Mouse (Mus musculus) left cerebral cortex, adult 2 months (tissue): ENCODE data around the gene Ptbp3. TPM values are rescaled to one million over a fixed set of nuclear protein-coding genes. Genes with fewer than 3 reads are reported as not detected.
"Not testable (repeated sequence)": the region's sequence is repeated elsewhere in the genome, so short reads cannot be mapped to it uniquely, and the experiment has no call there.

ENCODE experiments used
- DNase-seq, 2 experiments: peaks; one replicate each; pipeline ENCODE4 v3.0.0; 2021 to 2022; ENCODE audit warnings: low spot score in 2 of 2, mixed read lengths in 1 of 2; ENCODE audit errors: extremely low spot score in 1 of 2
- H3K27ac ChIP-seq: fragments of 200-600 bp; 2 replicates; pipeline ENCODE4 v1.8.1; 2022
- H3K4me3 ChIP-seq: fragments of 200-600 bp; 2 replicates; pipeline ENCODE4 v1.8.1; 2022
- CTCF ChIP-seq: fragments of 200-600 bp; IDR thresholded peaks from 2 replicates; pipeline ENCODE4 v1.8.1; 2022; ENCODE audit warnings: antibody characterized with exemption, mild to moderate bottlenecking, moderate library complexity
- intact Hi-C: fragments of 180-260 bp; cut with DNase I; formaldehyde crosslinking; loops from one replicate; pipeline ENCODE4 v1.15.1; 2025
- total RNA-seq, 2 experiments: library from RNA; stranded (reverse); gene quantifications; 2 replicates each; pipeline ENCODE4 v1.2.3; 2021

The Ptbp3 gene
- total RNA-seq, 2 experiments from 2014 or later = 27.6 to 29.3 TPM

DNA sequence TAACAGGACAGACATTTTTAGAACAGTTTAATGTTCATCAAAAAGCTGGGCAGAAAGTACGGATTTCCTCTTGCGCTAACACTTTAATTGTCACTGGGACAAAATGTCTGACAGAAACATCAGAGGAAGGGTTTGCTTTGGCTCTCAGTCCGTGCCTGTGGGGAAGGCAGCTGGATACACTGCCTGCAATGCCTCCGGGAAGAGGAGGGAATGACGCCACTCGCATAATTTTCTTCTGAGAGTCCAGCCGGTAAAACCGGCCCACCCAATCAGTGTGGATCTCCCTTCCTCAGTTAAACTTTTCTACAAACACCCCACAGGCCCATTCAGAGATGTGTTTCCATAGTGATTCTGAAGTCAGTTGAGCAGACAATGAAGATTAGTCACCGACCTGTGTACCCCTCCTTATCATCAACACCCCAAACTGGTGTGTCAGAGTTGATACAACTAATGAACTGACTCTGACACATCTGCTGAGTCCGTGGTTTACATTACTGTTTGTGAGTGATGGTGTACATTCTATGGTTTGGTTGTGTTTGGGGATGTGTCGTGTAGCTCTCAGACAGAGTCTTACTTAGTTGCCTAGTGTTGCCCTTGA lies 23.5 kb upstream of the Ptbp3 start:
- intact Hi-C loops = no loop called here
- no peak for DNase-seq
- Histone ChIP-seq H3K4me3 (no peak overlapping the region), H3K27ac (no peak overlapping the region)
- no peak for TF ChIP-seq CTCF

DNA sequence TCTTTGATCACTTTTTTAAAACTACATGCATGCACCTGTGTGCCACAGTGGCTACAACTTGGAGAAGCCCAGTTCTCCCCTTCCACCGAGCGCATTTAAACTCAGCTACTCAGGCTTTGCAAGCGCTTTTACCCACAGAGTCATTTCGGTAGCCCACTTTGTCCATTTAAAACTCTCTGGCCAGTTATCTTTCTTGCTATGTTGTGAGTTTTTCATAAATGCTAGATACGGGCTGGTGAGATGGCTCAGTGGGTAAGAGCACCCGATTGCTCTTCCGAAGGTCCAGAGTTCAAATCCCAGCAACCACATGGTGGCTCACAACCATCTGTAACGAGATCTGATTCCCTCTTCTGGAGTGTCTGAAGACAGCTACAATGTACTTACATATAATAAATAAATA lies 21.4 kb upstream of the Ptbp3 start:
- H3K27ac ChIP-seq, DNase-seq, H3K4me3 ChIP-seq, intact Hi-C loops: not testable (repeated sequence)

DNA sequence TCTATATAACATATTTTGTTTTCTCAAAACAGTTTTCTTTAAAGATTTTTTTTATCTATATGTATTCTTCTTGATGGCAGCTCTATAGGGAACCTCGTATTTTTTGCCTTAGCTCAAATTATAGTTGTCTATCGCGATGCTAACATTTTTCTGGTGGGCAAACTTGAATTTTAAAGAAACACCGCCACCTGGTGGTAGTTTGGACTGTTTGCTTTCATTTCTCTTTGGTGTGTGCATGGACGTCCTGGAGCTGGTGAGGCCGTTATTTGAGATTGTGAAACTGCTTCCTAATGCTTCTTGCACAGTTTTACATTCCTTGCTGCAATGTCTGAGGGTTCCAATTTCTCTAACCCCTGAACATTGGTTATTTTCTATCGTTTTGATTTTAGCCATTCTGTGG lies 20.4 kb upstream of the Ptbp3 start:
- peak; percentile 88 for TF ChIP-seq CTCF
- peak; percentile 73 to 80 for DNase-seq
- Histone ChIP-seq H3K4me3 (no peak overlapping the region), H3K27ac (no peak overlapping the region)
- intact Hi-C loops = loop anchor here (1.0 to 5.0 kb wide), 4 partner anchors 188 to 477 kb away; partner anchors contain the start of gene Ugcg

DNA sequence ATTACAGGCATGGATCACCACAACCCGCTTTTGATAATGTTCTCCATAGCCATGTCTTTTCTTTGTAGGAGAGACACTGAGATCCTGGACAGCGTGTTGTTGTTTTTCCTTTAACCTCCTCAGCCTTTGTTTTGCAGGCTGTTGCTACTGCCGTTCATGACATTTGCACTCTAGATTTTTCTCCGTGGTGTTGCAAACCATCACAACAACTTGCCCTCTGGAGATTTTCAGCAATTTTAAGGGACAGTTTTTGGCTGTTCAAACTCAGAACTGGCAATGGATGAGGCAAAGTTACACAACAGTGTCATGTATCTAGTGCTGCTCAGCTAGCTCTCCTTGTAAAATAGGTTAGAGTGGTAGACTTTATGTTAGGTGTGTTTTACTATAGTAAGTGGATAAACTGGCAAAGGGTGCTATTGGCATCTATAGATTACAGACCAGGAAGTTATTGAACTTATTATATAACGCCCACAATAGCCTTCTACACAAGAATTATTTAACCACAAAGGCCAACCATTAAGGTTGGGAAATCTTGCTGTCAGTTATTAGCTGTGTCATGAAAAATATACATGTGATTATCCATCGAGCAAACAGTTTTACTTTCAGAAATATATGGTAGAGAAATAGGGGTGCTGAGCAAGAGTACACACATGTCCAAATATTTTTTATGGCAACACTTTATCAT lies 18.6 kb upstream of the Ptbp3 start:
- Histone ChIP-seq H3K4me3 (no peak overlapping the region), H3K27ac (no peak overlapping the region)
- no peak for TF ChIP-seq CTCF
- intact Hi-C loops = loop anchor here (5.0 kb wide), 2 partner anchors 380 to 475 kb away; partner anchors contain the start of gene Ugcg
- no peak for DNase-seq

DNA sequence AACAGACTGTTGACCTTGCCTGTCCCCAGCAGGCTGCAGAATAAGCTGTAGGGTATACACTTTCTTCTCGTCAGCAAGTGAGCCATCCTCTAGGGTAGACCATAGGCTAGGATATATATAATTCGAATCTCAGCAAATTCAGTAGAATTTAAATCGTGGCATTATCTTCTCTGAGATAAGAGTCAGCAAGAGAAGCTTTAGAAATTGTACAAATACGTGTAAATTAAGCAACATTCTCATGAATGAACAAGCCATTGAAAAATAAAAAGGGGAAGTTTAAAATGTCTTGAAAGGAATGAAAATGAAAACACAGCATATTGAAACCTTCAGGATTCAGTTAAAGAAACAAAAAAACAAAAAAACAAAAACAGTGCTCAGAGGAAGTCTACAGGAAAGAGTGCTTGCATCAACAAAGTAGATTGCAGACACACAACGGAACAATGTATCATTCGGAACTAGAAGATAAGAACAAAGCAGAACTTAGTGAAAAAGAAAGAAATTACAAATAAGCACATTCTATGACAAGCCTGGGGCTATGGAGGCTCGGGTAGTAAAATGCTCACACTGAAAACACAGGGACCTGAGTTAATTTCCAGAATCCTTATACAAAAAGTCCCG lies 16.5 kb upstream of the Ptbp3 start:
- no peak for DNase-seq
- intact Hi-C loops = loop anchor here (5.0 kb wide), 2 partner anchors 378 to 473 kb away; partner anchors contain the start of gene Ugcg
- H3K27ac ChIP-seq = no peak overlapping the region
- no peak for TF ChIP-seq CTCF
- H3K4me3 ChIP-seq = no peak overlapping the region

DNA sequence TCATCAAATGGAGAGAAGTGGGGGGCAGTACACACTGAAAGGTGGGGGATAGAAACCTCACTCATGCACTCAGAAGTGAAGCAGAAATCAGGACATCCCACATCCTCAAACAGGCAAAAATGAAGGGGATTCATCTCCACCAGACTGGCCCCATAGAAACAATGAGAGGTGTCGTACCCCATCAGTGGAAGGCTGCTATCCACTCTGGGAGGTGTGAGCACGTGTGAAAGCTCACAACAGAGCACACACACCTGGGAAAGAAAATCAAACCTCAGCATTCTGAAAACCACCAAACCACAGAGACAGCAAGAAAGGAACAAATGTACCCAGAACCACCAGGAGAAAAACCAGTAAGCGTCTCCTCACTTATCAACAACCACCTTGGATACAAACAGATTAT lies 15.0 kb upstream of the Ptbp3 start:
- Histone ChIP-seq H3K27ac (no peak overlapping the region), H3K4me3 (no peak overlapping the region)
- intact Hi-C loops = no loop called here
- no peak for TF ChIP-seq CTCF
- no peak for DNase-seq

DNA sequence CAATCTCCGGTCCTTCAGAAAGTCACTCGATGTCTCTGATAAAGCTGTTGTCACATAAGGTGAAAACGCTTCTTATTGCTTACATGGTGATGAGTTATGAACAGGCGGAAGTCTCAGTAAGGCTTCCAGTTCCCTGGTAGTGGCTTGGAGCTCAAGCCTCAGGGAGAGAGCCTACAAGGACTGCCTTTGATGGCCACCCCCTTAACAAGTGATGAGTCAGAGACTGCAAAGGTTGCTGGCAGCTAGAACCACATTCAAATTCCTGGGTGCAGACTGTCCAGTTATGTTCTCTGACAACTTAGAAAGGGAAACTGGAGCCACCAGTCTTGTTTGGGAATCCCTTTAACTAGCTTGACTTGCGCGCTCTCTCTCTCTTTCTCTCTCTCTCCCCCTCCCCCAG lies 11.0 kb upstream of the Ptbp3 start:
- intact Hi-C loops = no loop called here
- no peak overlapping the region for H3K4me3 ChIP-seq
- no peak overlapping the region for H3K27ac ChIP-seq
- no peak for DNase-seq
- no peak for TF ChIP-seq CTCF

DNA sequence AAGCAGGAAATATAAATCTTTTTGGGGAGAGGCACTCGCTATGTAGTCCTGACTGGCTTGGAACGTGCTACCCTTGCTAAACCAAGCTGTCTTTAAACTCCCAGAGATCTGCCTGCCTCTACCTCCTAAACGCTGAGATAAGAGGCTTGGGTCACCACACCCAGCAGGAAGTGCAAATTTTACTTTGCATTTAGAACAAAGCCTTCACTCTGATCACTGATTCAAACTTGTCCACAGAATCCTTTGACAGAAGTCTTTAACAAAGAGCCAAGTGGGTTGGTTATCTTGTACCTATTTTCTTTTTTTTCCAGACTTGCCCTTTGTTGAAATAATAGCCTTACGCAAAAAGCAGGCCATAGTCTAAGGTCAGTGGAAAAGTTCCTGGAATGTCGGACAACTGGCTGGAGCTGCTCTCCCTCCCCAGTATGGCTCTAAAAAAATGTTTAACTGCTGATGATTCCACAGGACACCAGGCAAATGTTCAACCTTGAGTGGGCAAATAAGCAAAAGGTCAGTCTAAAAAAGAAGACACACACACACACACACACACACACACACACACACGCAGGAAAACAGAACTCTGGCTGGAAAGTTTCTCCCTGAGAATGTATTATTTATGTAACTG lies 9.0 kb upstream of the Ptbp3 start:
- Histone ChIP-seq H3K27ac (no peak overlapping the region), H3K4me3 (no peak overlapping the region)
- intact Hi-C loops = no loop called here
- no peak for DNase-seq
- no peak for TF ChIP-seq CTCF

DNA sequence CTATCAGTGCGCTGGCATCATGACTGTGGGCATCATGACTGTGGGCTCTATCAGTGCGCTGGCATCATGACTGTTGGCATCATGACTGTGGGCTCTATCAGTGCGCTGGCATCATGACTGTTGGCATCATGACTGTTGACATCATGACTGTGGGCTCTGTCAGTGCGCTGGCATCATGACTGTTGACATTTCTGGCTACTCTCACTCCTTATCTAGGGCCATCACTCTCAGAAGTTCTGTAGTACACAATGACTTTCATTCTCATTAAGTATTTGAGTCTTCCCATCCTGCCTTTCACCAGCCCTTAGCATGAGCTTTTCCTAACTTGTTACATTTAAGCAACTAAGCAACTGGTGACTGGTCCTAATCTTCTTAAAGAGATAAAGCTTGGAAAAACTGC lies 8.2 kb upstream of the Ptbp3 start:
- H3K27ac ChIP-seq, intact Hi-C loops, DNase-seq, H3K4me3 ChIP-seq: not testable (repeated sequence)

DNA sequence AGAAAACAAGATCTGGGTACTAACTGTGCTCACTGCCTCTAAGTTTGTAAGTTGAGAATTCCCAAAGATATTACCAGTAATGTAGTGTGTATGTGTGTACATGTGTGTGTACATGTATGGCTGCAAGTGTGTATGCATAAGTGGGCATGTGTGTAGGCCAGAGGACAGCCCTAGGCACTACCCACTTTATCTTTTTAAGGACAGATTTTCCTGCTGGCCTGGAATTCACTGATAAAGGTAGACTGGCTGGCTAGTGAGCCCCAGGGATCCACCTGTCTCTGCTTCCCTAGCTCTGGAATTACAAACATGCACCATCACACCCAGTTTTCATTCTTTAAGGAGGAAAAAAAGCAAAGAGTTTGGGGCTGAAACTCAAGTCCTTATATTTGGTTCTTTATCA lies 6.0 kb upstream of the Ptbp3 start:
- H3K4me3 ChIP-seq = no peak overlapping the region
- intact Hi-C loops = no loop called here
- TF ChIP-seq CTCF = no peak
- no peak overlapping the region for H3K27ac ChIP-seq
- DNase-seq = no peak

DNA sequence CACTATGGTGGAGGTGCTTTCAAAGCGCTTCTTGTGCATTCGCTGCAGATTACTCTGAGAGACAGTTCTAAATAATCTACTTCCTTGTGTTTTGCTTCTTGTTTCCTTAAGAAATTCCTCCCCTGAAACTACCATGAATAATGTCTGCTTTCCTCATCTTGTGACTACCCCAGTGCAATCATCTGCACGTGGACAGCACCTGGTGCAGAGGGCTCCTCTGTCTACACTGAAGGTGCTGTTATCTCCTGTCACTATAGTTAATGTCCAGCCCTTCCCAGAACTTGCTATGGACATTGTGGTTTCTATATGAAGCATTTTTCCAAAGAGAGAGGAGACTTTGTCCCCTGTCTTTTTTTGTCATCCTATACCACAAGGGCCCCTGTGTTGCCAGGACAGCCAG lies 4.4 kb upstream of the Ptbp3 start:
- DNase-seq = no peak
- TF ChIP-seq CTCF = no peak
- intact Hi-C loops = no loop called here
- Histone ChIP-seq H3K4me3 (no peak overlapping the region), H3K27ac (no peak overlapping the region)

DNA sequence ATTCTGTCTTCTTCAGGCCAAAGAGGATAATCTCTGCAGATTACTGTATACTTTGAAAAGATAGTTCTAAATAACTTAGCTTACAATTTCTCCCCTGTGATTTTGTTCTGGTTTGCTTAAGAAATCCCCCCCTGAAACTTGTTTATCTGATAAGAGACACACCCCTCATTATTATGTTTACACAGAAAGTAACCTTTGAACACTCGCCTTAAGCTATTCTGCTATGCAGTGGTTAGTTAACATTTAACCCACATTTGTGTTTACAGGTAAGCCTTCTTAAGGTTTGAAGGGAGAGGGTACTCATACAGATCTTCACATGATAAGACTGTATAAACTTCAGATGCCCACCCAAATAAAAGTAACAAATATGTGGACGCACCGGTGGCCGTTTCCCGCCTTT lies 3.7 kb upstream of the Ptbp3 start:
- DNase-seq = no peak
- no peak for TF ChIP-seq CTCF
- H3K27ac ChIP-seq = no peak overlapping the region
- H3K4me3 ChIP-seq = no peak overlapping the region
- intact Hi-C loops = no loop called here
